Mouse (Mus musculus): ENCODE results near the gene Frem1.

GRCm38 (mm10) chr4:82861451-82861850 lies 190.7 kb downstream of the Frem1 start:
- no peak for TF ChIP-seq CTCF (IDR thresholded peaks at IDR 0.05; ENCODE audit: borderline replicate concordance, control insufficient read depth, extremely low read depth, insufficient read depth, low read length, poor library complexity)
- TF ChIP-seq POLR2A (IDR thresholded peaks at IDR 0.05; ENCODE audit: control insufficient read depth, extremely low read depth, insufficient read depth, low read length, poor library complexity) = no peak
